Comparison of ENCODE assay signal across 8 mouse cellular contexts in the genomic region with DNA sequence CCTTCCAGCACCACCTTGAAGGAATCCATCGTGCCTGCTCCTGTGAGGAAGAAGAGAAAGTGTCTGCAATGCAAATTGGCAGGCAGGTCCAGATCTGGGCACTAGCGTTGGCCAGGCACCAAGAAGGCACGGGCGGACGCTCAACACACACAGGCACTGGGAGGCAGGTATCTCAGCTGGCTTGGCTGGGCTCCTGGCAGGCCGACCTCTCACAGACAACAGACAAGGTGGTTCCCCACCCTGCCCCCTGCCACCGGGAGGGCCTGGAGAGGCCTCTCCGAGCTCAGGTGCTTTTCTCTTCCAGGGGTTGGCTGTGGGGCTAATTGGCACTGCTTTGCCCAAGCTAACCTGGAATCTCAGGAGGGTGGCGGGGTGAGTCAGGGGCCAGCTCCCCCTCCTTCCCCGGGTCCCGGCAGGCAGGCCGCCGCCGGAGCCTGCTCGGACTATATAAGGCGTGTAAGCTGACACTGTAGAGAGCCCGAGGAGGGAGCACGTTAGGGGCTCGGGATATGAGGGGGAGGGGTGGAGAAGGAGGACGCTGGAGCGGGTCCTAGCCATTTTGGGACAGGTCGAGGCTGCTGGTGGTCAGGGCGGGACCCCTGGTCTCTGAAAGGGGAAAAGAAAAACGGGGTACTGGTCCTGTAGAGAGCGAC. TPM values are rescaled to one million over a fixed set of nuclear protein-coding genes. Genes with fewer than 3 reads are reported as not detected.
DNase-seq lines count a peak whose midpoint lies in the region; ATAC-seq and TF ChIP-seq lines count a peak whose summit lies in the region.

No protein-coding gene starts in this region.

- no peak for TF ChIP-seq CTCF in intestine, postnatal 0 days (IDR thresholded peaks at IDR 0.05; ENCODE audit: low read depth)
- no peak for TF ChIP-seq CTCF in lung, adult 2 months (IDR thresholded peaks at IDR 0.05; ENCODE audit: insufficient read depth, low read length)

- H3K36me3 ChIP-seq in intestine, postnatal 0 days (ENCODE audit: control insufficient read depth, insufficient read depth), result peaks cover 27% of the 10 kb centered on the region

- peak overlapping the region; percentile 77 for H3K9ac ChIP-seq in intestine, postnatal 0 days (ENCODE audit: low read depth, low read length)

- H3K27ac ChIP-seq in intestine, postnatal 0 days (ENCODE audit: low read depth, low read length), result peak overlapping the region; percentile 80; the same call in 1 of the 2 replicates

- peak overlapping the region; percentile 95 for H3K4me2 ChIP-seq in intestine, postnatal 0 days (replicated peaks; ENCODE audit: low read depth)

- H3K27me3 ChIP-seq in intestine, postnatal 0 days (replicated peaks; ENCODE audit: control insufficient read depth, insufficient read depth, low read length), result no peaks in the 10 kb centered on the region

- TF ChIP-seq POLR2A in lung, adult 2 months (IDR thresholded peaks at IDR 0.05; ENCODE audit: borderline replicate concordance, extremely low read depth, low read depth, low read length), result no peak

- 6% methylated on average over 25 of the region's 25 CpGs for WGBS in intestine, postnatal 0 days
- WGBS in lung, adult 2 months, result 3% methylated on average over 25 of the region's 25 CpGs

- H3K4me3 ChIP-seq in intestine, postnatal 0 days (ENCODE audit: low read depth, low read length), result peak overlapping the region; percentile 85
- H3K4me3 ChIP-seq in lung, adult 2 months (replicated peaks; ENCODE audit: extremely low read depth, low read depth, low read length), result peak overlapping the region; percentile 94

- peak; percentile 26 for DNase-seq in thymus, postnatal 0 days (ENCODE audit: low spot score)
- DNase-seq in thymus, adult 18-20 months, result no peak
- DNase-seq in cerebellum, postnatal 25 days, result peak; percentile 65 to 74
- peak; percentile 55 to 73 for DNase-seq in gastrocnemius, postnatal 36 days
- peak; percentile 41 for DNase-seq in lung, adult 2 months
- DNase-seq in ovary, postnatal 14 days (ENCODE audit: low spot score), result peak; percentile 49
- no peak for DNase-seq in right cerebral cortex, postnatal 36 days (ENCODE audit: low spot score in 2 of 2)

- intact Hi-C loops in gastrocnemius, postnatal 36 days (cut with DNase I), result no loop called here

- no peaks in the 10 kb centered on the region for H3K9me3 ChIP-seq in intestine, postnatal 0 days (ENCODE audit: control insufficient read depth)

- peak; percentile 32; the same call in 1 of the 2 replicates for ATAC-seq in intestine, postnatal 0 days

- H3K4me1 ChIP-seq in intestine, postnatal 0 days (replicated peaks; ENCODE audit: control insufficient read depth, insufficient read depth, low read length), result peaks cover 7% of the 10 kb centered on the region
- H3K4me1 ChIP-seq in lung, adult 2 months (ENCODE audit: control insufficient read depth, insufficient read depth, low read length), result peaks cover 13% of the 10 kb centered on the region

RNA-seq across cellular contexts. Expression of gene Pdlim7, which starts 1.0 kb away (rescaled TPM):
- 37.5 and 39.4 TPM in 2 replicates for polyA plus RNA-seq in thymus, postnatal 0 days (2015; fragmentation: Nextera tagmentation; extraction: Ambion mirVana)
- total RNA-seq in gastrocnemius, postnatal 36 days (2021), result 100 to 1,000 TPM; 605 to 719 TPM
- 131 and 142 TPM in 2 replicates for polyA plus RNA-seq in intestine, postnatal 0 days (2015; fragmentation: Nextera tagmentation; extraction: Ambion mirVana)
- 72.1 and 80.5 TPM in 2 replicates for polyA plus RNA-seq in lung, adult 2 months (2012; rRNA removed)

RNA-seq across cellular contexts. Expression of gene Dok3, which starts 16.6 kb away (rescaled TPM):
- polyA plus RNA-seq in thymus, postnatal 0 days (2015; fragmentation: Nextera tagmentation; extraction: Ambion mirVana), result 2.6 and 2.7 TPM in 2 replicates
- 1 to 10 TPM in 1 of 2 experiments, under 1 TPM in 1; 0.74 to 1.2 TPM for total RNA-seq in gastrocnemius, postnatal 36 days (2021)
- 1.5 and 1.6 TPM in 2 replicates for polyA plus RNA-seq in intestine, postnatal 0 days (2015; fragmentation: Nextera tagmentation; extraction: Ambion mirVana)
- polyA plus RNA-seq in lung, adult 2 months (2012; rRNA removed), result 39.8 TPM in 2 replicates

RNA-seq across cellular contexts. Expression of gene Ddx41, which starts 24.0 kb away (rescaled TPM):
- 51.6 and 54.2 TPM in 2 replicates for polyA plus RNA-seq in thymus, postnatal 0 days (2015; fragmentation: Nextera tagmentation; extraction: Ambion mirVana)
- total RNA-seq in gastrocnemius, postnatal 36 days (2021), result 10 to 100 TPM in 1 of 2 experiments, 1 to 10 TPM in 1; 9.3 to 10.3 TPM
- polyA plus RNA-seq in intestine, postnatal 0 days (2015; fragmentation: Nextera tagmentation; extraction: Ambion mirVana), result 23.2 and 25.8 TPM in 2 replicates
- 58.0 and 61.1 TPM in 2 replicates for polyA plus RNA-seq in lung, adult 2 months (2012; rRNA removed)

RNA-seq across cellular contexts. Expression of gene Dbn1, which starts 24.6 kb away (rescaled TPM):
- 8.4 and 9.3 TPM in 2 replicates for polyA plus RNA-seq in thymus, postnatal 0 days (2015; fragmentation: Nextera tagmentation; extraction: Ambion mirVana)
- 1 to 10 TPM; 7.7 TPM for total RNA-seq in gastrocnemius, postnatal 36 days (2021)
- 31.3 and 34.8 TPM in 2 replicates for polyA plus RNA-seq in intestine, postnatal 0 days (2015; fragmentation: Nextera tagmentation; extraction: Ambion mirVana)
- polyA plus RNA-seq in lung, adult 2 months (2012; rRNA removed), result 20.6 and 21.6 TPM in 2 replicates

RNA-seq across cellular contexts. Expression of gene Prr7, which starts 48.4 kb away (rescaled TPM):
- polyA plus RNA-seq in thymus, postnatal 0 days (2015; fragmentation: Nextera tagmentation; extraction: Ambion mirVana), result 0.27 and 0.46 TPM in 2 replicates
- under 1 TPM; 0.62 to 0.77 TPM for total RNA-seq in gastrocnemius, postnatal 36 days (2021)
- 0.14 and 0.27 TPM in 2 replicates for polyA plus RNA-seq in intestine, postnatal 0 days (2015; fragmentation: Nextera tagmentation; extraction: Ambion mirVana)
- 5.6 and 9.6 TPM in 2 replicates for polyA plus RNA-seq in lung, adult 2 months (2012; rRNA removed)

Comparison
In these comparisons a context has a peak if more than half of its experiments do, and no peak if none do; other contexts are left out.
1. DNase-seq: peak in thymus, postnatal 0 days (single experiment), cerebellum, postnatal 25 days (2 of 2), gastrocnemius, postnatal 36 days (2 of 2), lung, adult 2 months (single experiment) and ovary, postnatal 14 days (single experiment); none in thymus, adult 18-20 months (0 of 2) and right cerebral cortex, postnatal 36 days (0 of 2).
2. RNA of gene Dok3, which starts 16.6 kb away (polyA plus RNA-seq): 39.8 TPM in lung, adult 2 months; 2.6 to 2.7 TPM in thymus, postnatal 0 days and 1.5 to 1.6 TPM in intestine, postnatal 0 days; every median in the first group is over 10 times any median in the second.